Mouse (Mus musculus) erythroblast, embryonic 14.5 days (primary cell): ENCODE measurements around the gene Tmem72.

Source experiments
- GATA1 ChIP-seq: IDR thresholded peaks from 2 replicates; pipeline ENCODE4 v1.6.1; 2012; ENCODE audit warnings: low read length, inconsistent platforms, mixed read lengths
- TAL1 ChIP-seq: IDR thresholded peaks from 3 replicates; pipeline ENCODE4 v1.6.1; 2012; ENCODE audit warnings: low read length, inconsistent platforms, mixed read lengths

- no peak for TF ChIP-seq GATA1
- no peak for TF ChIP-seq TAL1
These were observed 73.8 kb downstream of the Tmem72 start for GRCm38 (mm10) chr6:116642942-116643341.
